Mouse (Mus musculus) heart, embryonic 14.5 days (tissue): Measurements from ENCODE around the gene Fubp3. TPM values are rescaled to one million over a fixed set of nuclear protein-coding genes. Genes with fewer than 3 reads are reported as not detected.

Source experiments
- ATAC-seq: fragments of 200-750 bp; cut with Nextera tagmentation; 2 replicates; pipeline ENCODE4 v1.8.0; 2017; ENCODE audit warnings: low read depth, moderate TSS enrichment; ENCODE audit not compliant: insufficient number of reproducible peaks, insufficient read depth, low FRiP score
- H3K27ac ChIP-seq, 2 experiments: fragments of 200-500 bp in 1 of 2; fragments of 300-500 bp in 1 of 2; sonication (generic) in 1 of 2; replicated peaks in 1 of 2; 2 replicates each; pipeline ENCODE4 v1.5.1; 2012 to 2014; ENCODE audit warnings: low read depth in 2 of 2, low read length in 2 of 2, control low read depth in 1 of 2, mild to moderate bottlenecking in 1 of 2, mixed read lengths in 1 of 2; ENCODE audit not compliant: control insufficient read depth in 1 of 2, insufficient read depth in 1 of 2
- H3K27me3 ChIP-seq: fragments of 300-500 bp; sonication (generic); 2 replicates; pipeline ENCODE4 v1.6.1; 2014; ENCODE audit warnings: mild to moderate bottlenecking, low read length, control low read depth; ENCODE audit not compliant: control insufficient read depth, insufficient read depth
- H3K36me3 ChIP-seq: fragments of 300-500 bp; sonication (generic); 2 replicates; pipeline ENCODE4 v1.6.1; 2014; ENCODE audit warnings: mild to moderate bottlenecking, control low read depth, low read length, mixed read lengths; ENCODE audit not compliant: control insufficient read depth, insufficient read depth
- H3K4me1 ChIP-seq, 2 experiments: fragments of 200-500 bp in 1 of 2; fragments of 300-500 bp in 1 of 2; sonication (generic) in 1 of 2; 2 replicates each; pipeline ENCODE4 v1.6.1; 2012 to 2014; ENCODE audit warnings: low read length in 2 of 2, control low read depth in 1 of 2, mixed read lengths in 1 of 2; ENCODE audit not compliant: control insufficient read depth in 2 of 2, insufficient read depth in 2 of 2
- H3K4me2 ChIP-seq: fragments of 300-500 bp; sonication (generic); 2 replicates; pipeline ENCODE4 v1.6.1; 2014; ENCODE audit warnings: mild to moderate bottlenecking, low read length
- H3K4me3 ChIP-seq, 2 experiments: fragments of 200-500 bp in 1 of 2; fragments of 300-500 bp in 1 of 2; sonication (generic) in 1 of 2; 2 replicates each; pipeline ENCODE4 v1.5.1; 2012 to 2014; ENCODE audit warnings: low read length in 2 of 2, mild to moderate bottlenecking in 2 of 2, control low read depth in 1 of 2, low read depth in 1 of 2, moderate library complexity in 1 of 2; ENCODE audit not compliant: control insufficient read depth in 1 of 2, insufficient read depth in 1 of 2
- H3K9ac ChIP-seq: fragments of 300-500 bp; sonication (generic); 2 replicates; pipeline ENCODE4 v1.6.1; 2014; ENCODE audit warnings: mild to moderate bottlenecking, low read length
- H3K9me3 ChIP-seq: fragments of 300-500 bp; sonication (generic); 2 replicates; pipeline ENCODE4 v1.6.1; 2016; ENCODE audit warnings: low read length, control low read depth; ENCODE audit not compliant: control insufficient read depth
- WGBS: fragments of 180-500 bp; shearing (Covaris S2); extraction: QIAGEN DNeasy Blood & Tissue Kit; methylation state at CpG from one replicate; pipeline ENCODE4 v1.1.7; 2014; 5-methylcytosine and 5-hydroxymethylcytosine counted together
- polyA plus RNA-seq: library from polyadenylated mRNA; unstranded; fragments of >200 nt; fragmentation: Nextera tagmentation; extraction: Ambion mirVana; gene quantifications from 2 replicates; pipeline ENCODE4 v1.2.1, GENCODE M21; 2014

Fubp3 gene
- polyA plus RNA-seq = 44.5 and 46.1 TPM in 2 replicates

DNA sequence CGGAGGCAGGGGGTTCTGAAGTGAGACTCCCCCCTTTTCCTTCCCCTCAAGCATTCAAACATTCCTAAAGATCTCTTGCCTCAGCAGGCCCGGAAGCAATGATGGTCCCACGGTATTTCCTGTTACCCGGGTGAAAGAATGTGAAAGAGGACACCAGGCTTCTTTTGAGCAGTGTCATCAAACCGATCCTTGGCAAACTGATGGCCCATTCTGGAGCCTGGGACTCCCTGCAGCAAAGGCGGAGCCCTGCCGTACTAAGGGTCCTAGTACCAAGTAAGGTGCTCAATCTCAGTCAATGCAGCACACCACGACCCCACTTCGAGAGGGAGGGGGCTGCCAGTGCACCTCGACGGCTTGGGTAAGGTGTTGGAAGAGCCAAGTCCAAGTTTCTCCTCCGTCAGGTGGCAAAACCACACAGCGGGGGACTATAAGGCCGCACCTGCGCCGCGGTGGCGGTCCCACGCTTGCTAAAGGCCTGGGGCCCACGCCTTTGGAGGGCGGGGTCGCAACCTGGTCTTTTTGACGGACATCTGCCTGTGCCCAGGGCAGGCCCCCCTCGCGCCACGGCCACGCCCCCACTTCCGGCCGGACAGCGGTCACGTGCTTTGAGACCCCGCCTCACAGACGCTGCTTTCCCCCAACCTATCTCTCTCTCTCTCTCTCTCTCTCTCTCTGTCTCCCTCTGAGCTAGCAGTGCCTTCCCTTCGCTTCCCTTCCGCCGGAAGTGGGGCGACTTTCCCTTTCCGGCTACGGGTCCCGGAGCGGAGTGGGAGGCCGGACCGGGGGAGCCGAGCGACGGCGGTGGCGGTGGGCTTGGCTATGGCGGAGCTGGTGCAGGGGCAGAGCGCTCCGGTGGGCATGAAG is at the start of gene Fubp3:
Gene Fubp3 (plus strand): TSS at position 601 of the 864 bp plus-strand sequence.
- whole genome bisulfite sequencing = 1% methylated on average over 50 of the region's 51 CpGs
- Histone ChIP-seq H3K4me3 (peak within 1 kb of the TSS; percentile 89 to 96), H3K27ac (peak within 1 kb of the TSS; percentile 77 to 87), H3K9ac (peak within 1 kb of the TSS; percentile 99), H3K4me1 (peaks cover 7 to 10% of the 10 kb centered on the region in 2 experiments), H3K27me3 (no peaks in the 10 kb centered on the region), H3K4me2 (peak within 1 kb of the TSS; percentile 96), H3K36me3 (peaks cover 11% of the 10 kb centered on the region), H3K9me3 (no peaks in the 10 kb centered on the region)
- peak; percentile 96 for ATAC-seq

DNA sequence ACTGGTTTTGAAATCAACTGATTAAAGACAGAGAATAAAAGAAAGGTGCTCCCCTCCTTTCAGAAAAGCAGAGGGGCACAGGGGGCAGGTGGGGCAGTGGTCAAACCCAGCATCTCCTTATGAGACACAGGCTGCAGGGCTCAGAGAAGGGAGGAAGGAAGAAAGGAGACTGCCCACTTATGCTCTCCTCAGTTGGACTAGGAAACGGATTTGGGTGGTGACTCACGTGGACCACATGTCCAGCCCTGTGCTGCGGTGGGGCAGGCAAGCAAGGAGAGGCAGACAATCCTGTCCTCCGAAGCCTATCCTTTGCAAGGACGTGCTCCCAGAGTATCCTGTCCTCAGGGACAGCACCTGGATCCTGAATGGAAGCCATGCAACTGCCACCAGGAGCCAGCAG is 47.8 kb upstream of the Fubp3 start:
- no peak overlapping the region for H3K4me2 ChIP-seq
- no peak overlapping the region for H3K27ac ChIP-seq
- no peaks in the 10 kb centered on the region for H3K4me1 ChIP-seq
- H3K9me3 ChIP-seq = no peaks in the 10 kb centered on the region
- WGBS = 50% methylated on average over 5 of the region's 5 CpGs
- no peak for ATAC-seq
- H3K4me3 ChIP-seq = no peak overlapping the region
- no peaks in the 10 kb centered on the region for H3K27me3 ChIP-seq
- H3K9ac ChIP-seq = no peak overlapping the region
- no peaks in the 10 kb centered on the region for H3K36me3 ChIP-seq

DNA sequence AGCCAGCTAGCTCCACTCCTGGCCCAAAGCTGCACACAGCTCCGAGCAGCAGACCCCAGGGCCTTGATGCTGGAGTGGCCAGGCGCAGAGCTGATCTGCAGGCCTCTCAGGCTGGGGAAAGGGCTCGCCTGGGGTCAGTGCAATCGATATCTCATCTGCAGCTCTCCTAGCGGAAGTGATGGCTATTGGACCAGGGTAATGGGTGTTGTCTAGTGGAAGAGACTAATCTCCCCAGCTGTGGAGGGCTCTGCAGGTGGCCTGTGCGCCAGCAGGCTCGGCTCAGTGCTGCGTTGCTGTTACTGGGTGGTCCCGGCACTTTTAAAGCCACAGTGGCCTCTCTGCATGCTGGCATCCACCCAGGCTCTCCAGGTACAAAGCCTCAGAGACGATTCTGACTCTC is 46.7 kb upstream of the Fubp3 start:
- no peaks in the 10 kb centered on the region for H3K4me1 ChIP-seq

DNA sequence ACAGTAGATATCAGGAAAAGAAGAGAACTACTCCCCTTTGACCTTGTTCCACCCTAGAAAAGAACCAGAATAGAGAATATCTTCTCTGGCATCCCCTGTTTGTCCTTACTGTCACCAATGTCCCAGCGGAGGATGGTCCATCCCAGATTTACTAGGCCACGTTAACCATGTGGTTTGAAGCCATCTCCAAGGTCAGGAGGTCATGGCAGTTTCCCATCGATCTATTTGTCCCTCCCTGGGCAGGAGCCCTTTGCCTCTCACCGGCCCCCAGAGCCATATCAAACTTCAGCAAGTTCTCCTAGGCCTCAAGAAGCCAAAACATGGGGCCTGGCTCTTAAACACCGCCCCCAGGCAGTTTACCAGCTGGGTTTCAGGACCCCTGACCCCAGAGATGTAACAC is 42.2 kb upstream of the Fubp3 start:
- ATAC-seq = no peak
- H3K27ac ChIP-seq = no peak overlapping the region
- no peaks in the 10 kb centered on the region for H3K36me3 ChIP-seq
- 74% methylated on average over 5 of the region's 5 CpGs for WGBS
- H3K4me2 ChIP-seq = no peak overlapping the region
- H3K4me3 ChIP-seq = no peak overlapping the region
- H3K4me1 ChIP-seq = no peaks in the 10 kb centered on the region
- no peaks in the 10 kb centered on the region for H3K27me3 ChIP-seq
- H3K9me3 ChIP-seq = no peaks in the 10 kb centered on the region
- H3K9ac ChIP-seq = no peak overlapping the region

More for the DNA sequence above, 46.7 kb upstream of the Fubp3 start:
- Histone ChIP-seq H3K27me3 (no peaks in the 10 kb centered on the region), H3K4me3 (no peak overlapping the region), H3K9me3 (no peaks in the 10 kb centered on the region), H3K27ac (no peak overlapping the region), H3K4me2 (no peak overlapping the region), H3K36me3 (no peaks in the 10 kb centered on the region), H3K9ac (no peak overlapping the region)
- WGBS = 41% methylated on average over 10 of the region's 10 CpGs
- no peak for ATAC-seq

DNA sequence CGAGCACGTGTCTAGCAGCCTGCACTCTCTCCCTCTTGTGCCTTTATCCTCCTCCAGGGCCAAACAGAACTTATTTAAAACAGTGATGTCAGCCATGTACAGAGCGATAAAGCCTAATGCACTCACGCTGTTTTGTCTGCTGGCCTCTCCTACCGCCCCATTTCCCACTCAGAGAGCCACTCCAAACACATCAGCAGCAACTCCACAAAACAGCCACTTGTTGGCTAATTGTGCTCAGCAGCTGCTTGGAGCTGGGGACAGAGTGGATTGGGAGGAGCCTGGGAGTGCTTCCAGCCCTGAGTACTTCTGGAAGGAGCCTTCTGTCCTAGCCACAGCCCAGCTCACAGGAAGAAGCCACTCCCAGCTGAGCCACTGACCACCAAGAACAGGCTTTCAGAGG is 35.4 kb upstream of the Fubp3 start:
- Histone ChIP-seq H3K9me3 (no peaks in the 10 kb centered on the region), H3K4me1 (peaks cover 14 to 24% of the 10 kb centered on the region in 2 experiments), H3K27ac (peak overlapping the region; percentile 43 to 75), H3K9ac (no peak overlapping the region; the same call in 1 of the 2 replicates), H3K4me2 (0 out of 2 replicates have a peak overlapping the region, but pooled peaks have one; percentile 18), H3K27me3 (no peaks in the 10 kb centered on the region), H3K36me3 (no peaks in the 10 kb centered on the region), H3K4me3 (no peak overlapping the region)
- peak; percentile 75; the same call in 1 of the 2 replicates for ATAC-seq
- WGBS = 27% methylated on average over 5 of the region's 5 CpGs

DNA sequence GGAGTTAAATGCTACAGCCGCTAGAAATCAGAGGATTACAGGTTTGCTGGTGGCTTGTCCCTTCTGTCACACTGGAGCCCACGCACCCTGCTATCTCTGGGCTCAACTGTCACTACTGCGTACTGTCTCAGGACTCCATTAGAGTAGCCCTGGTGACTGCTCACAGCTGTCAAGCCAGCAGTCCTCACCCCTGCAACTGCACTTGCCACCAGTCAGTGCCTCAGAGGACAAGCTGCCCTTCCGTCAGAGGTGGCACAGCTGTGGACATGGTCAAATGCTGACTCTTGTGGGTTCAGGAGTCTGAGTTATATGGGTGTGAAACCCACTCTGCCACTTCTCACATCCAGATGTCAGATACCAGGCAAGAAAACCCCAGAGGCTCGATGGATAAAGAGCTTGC is 33.7 kb upstream of the Fubp3 start:
- no peaks in the 10 kb centered on the region for H3K9me3 ChIP-seq
- no peak overlapping the region for H3K4me2 ChIP-seq
- no peak for ATAC-seq
- H3K9ac ChIP-seq = no peak overlapping the region
- 38% methylated on average over 5 of the region's 5 CpGs for WGBS
- no peaks in the 10 kb centered on the region for H3K36me3 ChIP-seq
- no peak overlapping the region for H3K27ac ChIP-seq
- no peaks in the 10 kb centered on the region; the same call in 1 of the 2 replicates for H3K27me3 ChIP-seq
- peaks cover 14 to 24% of the 10 kb centered on the region in 2 experiments for H3K4me1 ChIP-seq
- no peak overlapping the region for H3K4me3 ChIP-seq

DNA sequence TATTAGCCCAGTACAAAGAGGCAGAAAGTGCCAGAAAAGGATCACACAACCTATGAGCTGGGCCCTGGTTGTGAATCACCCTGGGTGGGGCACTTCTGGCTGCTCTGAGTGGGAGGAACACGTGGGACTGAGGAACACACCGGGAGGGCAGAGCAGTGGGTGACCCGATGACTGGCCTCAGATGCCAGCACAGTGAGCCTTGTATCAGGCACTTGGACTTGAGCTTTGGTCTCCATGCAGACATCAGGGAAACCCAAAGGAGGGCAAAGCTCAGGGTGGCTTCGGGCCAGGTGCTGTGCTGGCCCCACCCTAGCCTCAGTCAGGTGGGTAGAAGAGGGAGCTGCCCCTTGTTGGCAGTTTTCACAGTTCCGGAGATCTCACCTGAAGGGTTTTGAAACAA is 30.9 kb upstream of the Fubp3 start:
- no peaks in the 10 kb centered on the region; the same call in 1 of the 2 replicates for H3K27me3 ChIP-seq
- no peak overlapping the region for H3K27ac ChIP-seq
- no peak overlapping the region for H3K4me2 ChIP-seq
- peaks cover 11 to 22% of the 10 kb centered on the region in 2 experiments for H3K4me1 ChIP-seq
- no peak overlapping the region for H3K9ac ChIP-seq
- ATAC-seq = no peak
- 85% methylated on average over 5 of the region's 5 CpGs for WGBS
- H3K9me3 ChIP-seq = no peaks in the 10 kb centered on the region
- no peaks in the 10 kb centered on the region for H3K36me3 ChIP-seq
- H3K4me3 ChIP-seq = no peak overlapping the region
